Mouse (Mus musculus): Measurements from ENCODE around the gene Ccno.

DNA sequence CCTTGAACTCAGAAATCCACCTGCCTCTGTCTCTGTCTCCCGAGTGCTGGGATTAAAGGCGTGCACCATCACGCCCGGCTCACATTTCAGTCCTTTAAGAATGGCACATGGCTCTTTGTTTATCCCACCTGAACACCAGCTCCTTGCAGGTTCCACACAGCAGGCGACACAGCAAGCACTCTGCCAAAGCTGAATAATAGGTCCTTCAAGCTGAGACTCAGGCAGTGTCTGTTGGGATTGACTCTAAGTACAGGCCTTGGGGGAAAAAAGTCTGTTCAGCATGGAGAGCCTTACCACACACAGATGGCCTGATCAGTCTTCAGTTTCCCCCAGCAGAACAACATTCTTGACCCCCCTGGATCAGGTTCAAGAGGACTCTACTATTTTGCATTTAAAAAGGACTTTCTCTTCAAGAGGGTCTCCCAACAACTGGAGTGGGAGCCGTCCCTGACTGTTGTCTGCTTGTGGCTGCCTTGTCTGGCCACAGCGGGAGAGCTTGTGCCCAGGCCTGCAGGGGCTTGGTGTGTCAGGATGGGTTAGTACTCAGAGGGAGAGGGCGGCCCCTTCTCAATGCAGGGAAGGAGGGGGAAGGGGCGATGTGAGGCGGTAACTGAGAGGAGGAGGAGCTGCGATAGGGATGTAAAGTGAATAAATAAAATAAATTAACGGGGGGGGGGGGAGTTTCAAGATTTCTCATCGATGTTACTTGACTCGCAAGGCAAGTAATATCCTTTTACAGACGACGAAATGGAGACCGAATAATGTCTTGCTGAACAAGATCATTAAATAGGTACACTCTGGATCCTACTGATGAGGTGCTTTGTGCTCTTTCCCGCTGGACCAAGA lies 1.8 kb upstream of the Ccno start:
- TF ChIP-seq POLR2A (IDR thresholded peaks at IDR 0.05; ENCODE audit: borderline replicate concordance, low read depth, low read length) (no peak), CTCF (IDR thresholded peaks at IDR 0.05; ENCODE audit: low read depth, low read length) (no peak)
